Mouse (Mus musculus) C2C12 (cell line): ENCODE measurements around the gene Safb. TPM values are rescaled to one million over a fixed set of nuclear protein-coding genes. Genes with fewer than 3 reads are reported as not detected.
A peak's percentile ranks its signal among the peaks of the same experiment; 100 is the strongest.

ENCODE experiments used
- H3K27me3 ChIP-seq: one replicate; pipeline ENCODE4 v1.6.1; 2011; ENCODE audit not compliant: control insufficient read depth, insufficient read depth, insufficient read length
- H3K36me3 ChIP-seq: one replicate; pipeline ENCODE4 v1.6.1; 2011; ENCODE audit not compliant: control insufficient read depth, insufficient read depth
- H3K4me3 ChIP-seq: one replicate; pipeline ENCODE4 v1.5.1; 2011; ENCODE audit warnings: mild to moderate bottlenecking, control low read depth; ENCODE audit not compliant: poor library complexity, insufficient read depth, severe bottlenecking
- H3K79me2 ChIP-seq: one replicate; pipeline ENCODE4 v1.6.1; 2011; ENCODE audit not compliant: control insufficient read depth, insufficient read depth
- H3K79me3 ChIP-seq: one replicate; pipeline ENCODE4 v1.6.1; 2011; ENCODE audit warnings: low read depth, control low read depth
- H3ac ChIP-seq: one replicate; pipeline ENCODE3; 2011; ENCODE audit warnings: low read depth; ENCODE audit not compliant: control insufficient read depth, insufficient read length
- CEBPB ChIP-seq: IDR thresholded peaks from one replicate; pipeline ENCODE4 v1.6.1; 2011; ENCODE audit warnings: low read depth, mild to moderate bottlenecking, control low read depth, moderate library complexity
- CTCF ChIP-seq: IDR thresholded peaks from one replicate; pipeline ENCODE4 v1.5.1; 2011; ENCODE audit not compliant: control insufficient read depth, insufficient read depth, insufficient read length
- FOSL1 ChIP-seq: IDR thresholded peaks from one replicate; pipeline ENCODE4 v1.8.0; 2011; ENCODE audit warnings: mild to moderate bottlenecking, low read length; ENCODE audit not compliant: poor library complexity, insufficient read depth, severe bottlenecking
- MAX ChIP-seq: IDR thresholded peaks from one replicate; pipeline ENCODE4 v1.6.1; 2011; ENCODE audit warnings: mild to moderate bottlenecking, control low read depth
- MYOD1 ChIP-seq: IDR thresholded peaks from one replicate; pipeline ENCODE4 v1.6.1; 2011; ENCODE audit warnings: low read depth; ENCODE audit not compliant: control insufficient read depth, insufficient read length
- MYOG ChIP-seq: IDR thresholded peaks from one replicate; pipeline ENCODE4 v1.6.1; 2011; ENCODE audit not compliant: control insufficient read depth, insufficient read length; ENCODE audit errors: extremely low read depth
- USF1 ChIP-seq: IDR thresholded peaks from one replicate; pipeline ENCODE4 v1.6.1; 2011; ENCODE audit warnings: low read depth, mild to moderate bottlenecking, control low read depth, moderate library complexity
- polyA plus RNA-seq: library from polyadenylated mRNA; unstranded; fragments of >200 nt; fragmentation: generic; extraction: Trizol; gene quantifications from one replicate; pipeline ENCODE4 v1.2.1, GENCODE M21; 2012; ENCODE audit warnings: missing spikeins

Safb gene
- polyA plus RNA-seq, 1 experiment: 69.7 TPM

GRCm38 (mm10) chr17:56583611-56584256 lies 891 bp upstream of the Safb start:
- Histone ChIP-seq H3K36me3 (peaks cover 68% of the 10 kb centered on the region), H3K4me3 (peak overlapping the region; percentile 94), H3K79me3 (peaks cover 90% of the 10 kb centered on the region), H3K79me2 (peaks cover 95% of the 10 kb centered on the region), H3K27me3 (no peaks in the 10 kb centered on the region), H3ac (peak overlapping the region; percentile 92)
- peak; percentile 31 for TF ChIP-seq MYOD1
- no peak for TF ChIP-seq MYOG
- TF ChIP-seq CEBPB: peak; percentile 41
- TF ChIP-seq USF1: no peak
- TF ChIP-seq CTCF: no peak
- no peak for TF ChIP-seq MAX

GRCm38 (mm10) chr17:56585171-56585821 lies 671 bp downstream of the Safb start:
- peak overlapping the region; percentile 89 for H3ac ChIP-seq
- H3K27me3 ChIP-seq: no peaks in the 10 kb centered on the region
- H3K4me3 ChIP-seq: peak overlapping the region; percentile 95
- peaks cover 68% of the 10 kb centered on the region for H3K36me3 ChIP-seq
- peaks cover 89% of the 10 kb centered on the region for H3K79me3 ChIP-seq
- TF ChIP-seq CTCF (no peak), MYOG (no peak), FOSL1 (no peak), MAX (no peak), MYOD1 (no peak), CEBPB (no peak), USF1 (no peak)
- H3K79me2 ChIP-seq: peaks cover 95% of the 10 kb centered on the region

GRCm38 (mm10) chr17:56587773-56588172 lies 3.1 kb downstream of the Safb start:
- Histone ChIP-seq H3ac (no peak overlapping the region), H3K27me3 (no peaks in the 10 kb centered on the region), H3K4me3 (no peak overlapping the region), H3K36me3 (peaks cover 68% of the 10 kb centered on the region), H3K79me3 (peaks cover 87% of the 10 kb centered on the region), H3K79me2 (peaks cover 95% of the 10 kb centered on the region)
- TF ChIP-seq CEBPB (no peak), FOSL1 (no peak), MYOG (no peak), USF1 (no peak), CTCF (no peak), MAX (no peak), MYOD1 (no peak)

- H3K36me3 ChIP-seq: peaks cover 73% of the 10 kb centered on the region
- H3K27me3 ChIP-seq: no peaks in the 10 kb centered on the region
Observed at GRCm38 (mm10) chr17:56588921-56589320, 4.3 kb downstream of the Safb start.

GRCm38 (mm10) chr17:56592553-56592952 lies 7.9 kb downstream of the Safb start:
- no peaks in the 10 kb centered on the region for H3K27me3 ChIP-seq
- H3K79me2 ChIP-seq: peaks cover 90% of the 10 kb centered on the region
- peaks cover 98% of the 10 kb centered on the region for H3K36me3 ChIP-seq
- no peak overlapping the region for H3K4me3 ChIP-seq
- peaks cover 81% of the 10 kb centered on the region for H3K79me3 ChIP-seq
- no peak for TF ChIP-seq FOSL1
- no peak for TF ChIP-seq CEBPB
- no peak for TF ChIP-seq MYOD1
- no peak for TF ChIP-seq CTCF
- TF ChIP-seq MYOG: no peak
- no peak for TF ChIP-seq MAX
- no peak for TF ChIP-seq USF1
- H3ac ChIP-seq: no peak overlapping the region

More at GRCm38 (mm10) chr17:56588921-56589320, 4.3 kb downstream of the Safb start:
- Histone ChIP-seq H3K79me3 (peaks cover 87% of the 10 kb centered on the region), H3ac (no peak overlapping the region), H3K79me2 (peaks cover 95% of the 10 kb centered on the region), H3K4me3 (no peak overlapping the region)
- no peak for TF ChIP-seq MYOG
- no peak for TF ChIP-seq MYOD1
- no peak for TF ChIP-seq CTCF
- TF ChIP-seq MAX: no peak
- TF ChIP-seq USF1: no peak
- TF ChIP-seq CEBPB: no peak
- TF ChIP-seq FOSL1: no peak
